Mouse (Mus musculus): ENCODE measurements around the gene Rdh16f1.
"Not testable (repeated sequence)": the region's sequence is repeated elsewhere in the genome, so short reads cannot be mapped to it uniquely, and the experiment has no call there.

- TF ChIP-seq CTCF (IDR thresholded peaks at IDR 0.05; ENCODE audit: borderline replicate concordance, control insufficient read depth, extremely low read depth, insufficient read depth, low read length, poor library complexity); POLR2A (IDR thresholded peaks at IDR 0.05; ENCODE audit: control insufficient read depth, extremely low read depth, insufficient read depth, low read length, poor library complexity): not testable (repeated sequence)
Observed at GRCm38 (mm10) chr10:127785411-127785810, 25.8 kb downstream of the Rdh16f1 start.

Measured in thymus, adult 2 months (tissue).